Mouse (Mus musculus) cerebellum, adult 2 months (tissue): ENCODE measurements at regions not wholly inside any gene's neighbourhood (a gene's known extent, or its start where the extent isn't known, plus 50 kb on each side); places are given as distances from the start of the nearest gene placed in this dataset.

ENCODE experiments used
- CTCF ChIP-seq: fragments of 200-500 bp; IDR thresholded peaks from 2 replicates; pipeline ENCODE4 v1.5.1; 2011; ENCODE audit warnings: low read depth, mild to moderate bottlenecking, control low read depth, low read length, moderate library complexity, borderline replicate concordance; ENCODE audit not compliant: insufficient read depth
- POLR2A ChIP-seq: fragments of 200-500 bp; IDR thresholded peaks from 2 replicates; pipeline ENCODE4 v1.6.1; 2011; ENCODE audit warnings: low read length, control low read depth, borderline replicate concordance; ENCODE audit not compliant: insufficient read depth

- no peak for TF ChIP-seq CTCF
- no peak for TF ChIP-seq POLR2A
These were observed 155.4 kb upstream of the Zc3h12c start for GRCm38 (mm10) chr9:52323757-52324156.
